Mouse (Mus musculus): ENCODE data around the gene Rab8b. TPM values are rescaled to one million over a fixed set of nuclear protein-coding genes. Genes with fewer than 3 reads are reported as not detected.
"Not testable (repeated sequence)": the region's sequence is repeated elsewhere in the genome, so short reads cannot be mapped to it uniquely, and the experiment has no call there.

Rab8b gene
- polyA plus RNA-seq, 1 experiment, result 169 TPM

DNA sequence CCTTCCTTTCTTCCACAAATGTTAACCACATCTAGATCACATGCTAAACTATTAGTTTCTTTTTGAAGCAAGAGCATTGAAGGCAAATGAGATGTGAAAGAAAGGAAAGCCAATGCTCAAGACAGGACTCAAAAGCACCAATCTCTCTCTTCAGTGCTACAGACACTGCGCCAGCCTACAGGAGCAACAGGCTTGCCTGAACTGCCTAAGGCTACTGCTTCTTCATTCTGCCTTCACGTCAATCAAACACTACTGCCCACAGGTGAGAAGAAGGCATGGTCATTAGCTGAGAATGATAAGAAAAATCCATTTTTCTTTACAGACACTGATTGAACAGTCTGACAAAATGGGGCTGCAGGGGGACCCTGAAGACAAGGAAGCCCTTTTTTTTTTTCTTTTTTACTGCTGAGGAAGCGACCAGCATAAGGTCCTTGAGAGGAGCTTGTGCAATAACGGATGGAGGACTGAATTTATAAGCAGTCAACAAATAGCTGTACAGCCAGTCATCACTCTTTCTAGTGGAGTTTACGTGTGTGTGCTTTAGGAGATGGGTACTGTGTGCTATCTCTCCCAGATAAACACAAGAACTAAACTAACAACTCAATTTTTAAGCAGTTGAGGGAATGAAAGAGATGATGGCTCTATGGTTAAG lies 11.6 kb downstream of the Rab8b start:
- peaks cover 58% of the 10 kb centered on the region for H3K4me1 ChIP-seq (ENCODE audit: control insufficient read depth, insufficient read depth, low read length)
- TF ChIP-seq CTCF (IDR thresholded peaks at IDR 0.05; ENCODE audit: low read depth, low read length) (no peak), POLR2A (IDR thresholded peaks at IDR 0.05; ENCODE audit: borderline replicate concordance, low read depth, low read length) (no peak)
- H3K4me3 ChIP-seq (ENCODE audit: insufficient read depth, low read length), result peak overlapping the region; percentile 36
- H3K27ac ChIP-seq (ENCODE audit: insufficient read depth, low read depth, low read length), result peak overlapping the region; percentile 97

DNA sequence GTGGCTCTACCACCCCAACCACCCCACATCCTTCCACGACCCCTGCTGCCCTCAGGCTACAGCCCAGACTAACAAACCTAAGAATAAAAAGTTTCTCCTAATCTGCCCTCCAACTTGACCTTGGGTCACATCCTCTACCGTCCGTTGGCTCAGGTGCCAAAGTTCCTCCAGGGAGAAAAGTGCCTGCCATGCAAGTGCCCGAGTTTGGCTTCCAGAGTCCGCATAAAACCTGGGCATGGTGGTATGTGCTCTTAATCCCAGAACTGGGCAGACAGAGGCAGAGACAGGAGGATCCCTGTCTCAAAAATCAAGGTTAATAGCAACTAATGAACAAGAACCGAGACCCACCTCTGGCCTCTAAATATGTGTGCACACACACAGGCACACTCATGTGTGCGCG lies 12.4 kb downstream of the Rab8b start:
- no peak overlapping the region for H3K4me3 ChIP-seq (ENCODE audit: insufficient read depth, low read length)
- peaks cover 56% of the 10 kb centered on the region for H3K4me1 ChIP-seq (ENCODE audit: control insufficient read depth, insufficient read depth, low read length)
- TF ChIP-seq POLR2A (IDR thresholded peaks at IDR 0.05; ENCODE audit: borderline replicate concordance, low read depth, low read length) (no peak), CTCF (IDR thresholded peaks at IDR 0.05; ENCODE audit: low read depth, low read length) (no peak)
- peak overlapping the region; percentile 97 for H3K27ac ChIP-seq (ENCODE audit: insufficient read depth, low read depth, low read length)

DNA sequence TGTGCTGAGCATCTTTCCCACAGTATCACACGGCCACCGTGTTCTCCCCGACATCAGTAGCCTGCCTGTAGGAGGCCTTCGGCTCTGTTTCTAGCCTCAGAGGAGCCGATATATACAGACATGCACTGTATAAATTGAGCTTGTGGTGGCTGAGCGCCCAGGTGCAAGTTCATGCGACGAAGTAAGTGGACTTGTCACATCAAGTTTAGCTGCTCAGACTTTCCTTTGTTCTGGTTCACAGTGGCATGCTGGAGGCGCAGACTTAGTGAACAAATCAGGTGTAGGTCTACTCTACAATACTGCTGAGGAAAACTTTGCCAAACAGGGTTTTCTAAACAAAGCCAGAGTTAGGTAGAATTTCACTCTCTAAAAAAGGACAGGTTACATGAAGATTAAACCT lies 13.5 kb downstream of the Rab8b start:
- Histone ChIP-seq H3K4me3 (ENCODE audit: insufficient read depth, low read length) (no peak overlapping the region), H3K4me1 (ENCODE audit: control insufficient read depth, insufficient read depth, low read length) (peaks cover 47% of the 10 kb centered on the region), H3K27ac (ENCODE audit: insufficient read depth, low read depth, low read length) (no peak overlapping the region)
- TF ChIP-seq CTCF (IDR thresholded peaks at IDR 0.05; ENCODE audit: low read depth, low read length) (no peak), POLR2A (IDR thresholded peaks at IDR 0.05; ENCODE audit: borderline replicate concordance, low read depth, low read length) (no peak)

DNA sequence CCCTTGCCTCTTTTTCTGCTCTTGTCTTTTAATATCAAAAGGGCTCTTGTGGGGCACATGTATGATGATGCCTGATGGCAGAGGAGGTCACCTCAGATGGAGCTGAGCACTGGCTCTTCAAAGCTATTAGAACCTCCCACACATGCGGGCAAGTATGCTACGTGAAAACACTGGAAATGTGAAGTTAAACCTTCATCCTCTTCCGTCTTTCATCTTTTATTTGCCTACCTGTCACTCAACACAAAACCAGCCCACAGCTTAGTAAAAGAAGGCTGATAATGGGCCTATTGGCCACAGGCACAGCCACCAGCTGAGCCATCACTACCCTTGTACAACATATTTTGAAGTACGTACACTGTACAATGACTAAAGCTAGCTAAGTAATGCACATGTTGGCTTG lies 20.0 kb downstream of the Rab8b start:
- Histone ChIP-seq H3K4me1 (ENCODE audit: control insufficient read depth, insufficient read depth, low read length) (peaks cover 46% of the 10 kb centered on the region), H3K4me3 (ENCODE audit: insufficient read depth, low read length) (no peak overlapping the region), H3K27ac (ENCODE audit: insufficient read depth, low read depth, low read length) (0 out of 2 replicates have a peak overlapping the region, but pooled peaks have one; percentile 16)
- TF ChIP-seq CTCF (IDR thresholded peaks at IDR 0.05; ENCODE audit: low read depth, low read length) (no peak), POLR2A (IDR thresholded peaks at IDR 0.05; ENCODE audit: borderline replicate concordance, low read depth, low read length) (no peak)

DNA sequence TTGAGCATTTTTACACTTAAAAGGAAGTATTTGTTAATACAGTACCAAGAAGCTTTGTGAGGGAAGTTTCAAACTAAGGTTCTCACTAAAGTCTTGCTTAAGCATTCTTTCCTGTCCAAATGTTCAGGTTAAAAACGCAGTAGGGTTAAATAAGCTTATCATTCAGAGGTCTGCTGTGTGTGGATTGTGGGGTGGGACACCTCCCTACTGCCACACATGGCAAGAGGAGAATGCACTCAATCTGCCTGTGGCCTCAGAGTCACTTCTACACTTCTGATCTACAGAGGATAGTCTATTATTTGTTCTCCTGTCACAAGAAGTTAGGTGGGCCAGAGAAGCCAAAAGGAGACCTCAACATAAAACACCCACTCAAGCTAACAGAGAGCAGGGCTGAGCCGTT lies 20.4 kb downstream of the Rab8b start:
- TF ChIP-seq CTCF (IDR thresholded peaks at IDR 0.05; ENCODE audit: low read depth, low read length) (no peak), POLR2A (IDR thresholded peaks at IDR 0.05; ENCODE audit: borderline replicate concordance, low read depth, low read length) (no peak)
- peak overlapping the region; percentile 16; the same call in 1 of the 2 replicates for H3K27ac ChIP-seq (ENCODE audit: insufficient read depth, low read depth, low read length)
- peaks cover 47% of the 10 kb centered on the region for H3K4me1 ChIP-seq (ENCODE audit: control insufficient read depth, insufficient read depth, low read length)
- H3K4me3 ChIP-seq (ENCODE audit: insufficient read depth, low read length), result no peak overlapping the region

DNA sequence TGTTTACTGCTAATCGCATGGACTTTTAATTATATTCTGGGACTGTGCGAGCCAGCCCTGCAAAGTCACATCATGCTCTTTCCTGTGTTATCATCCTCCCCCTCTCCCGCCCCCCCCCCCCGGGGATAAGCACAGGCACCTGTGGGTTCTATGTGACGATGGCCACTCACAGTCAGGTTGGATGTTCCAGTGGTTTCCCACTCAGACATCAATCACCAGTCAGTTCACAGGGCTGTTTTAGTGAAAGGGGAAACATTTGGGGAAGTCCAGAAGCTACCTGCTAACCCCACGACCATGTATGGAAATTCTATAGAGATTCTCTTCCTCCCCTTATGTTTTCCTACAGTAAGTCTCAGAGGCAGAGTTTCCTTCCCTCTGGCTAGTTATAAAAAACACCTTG lies 21.6 kb downstream of the Rab8b start:
- TF ChIP-seq CTCF (IDR thresholded peaks at IDR 0.05; ENCODE audit: low read depth, low read length) (no peak), POLR2A (IDR thresholded peaks at IDR 0.05; ENCODE audit: borderline replicate concordance, low read depth, low read length) (no peak)
- peaks cover 46% of the 10 kb centered on the region for H3K4me1 ChIP-seq (ENCODE audit: control insufficient read depth, insufficient read depth, low read length)
- H3K4me3 ChIP-seq (ENCODE audit: insufficient read depth, low read length), result no peak overlapping the region
- no peak overlapping the region for H3K27ac ChIP-seq (ENCODE audit: insufficient read depth, low read depth, low read length)

DNA sequence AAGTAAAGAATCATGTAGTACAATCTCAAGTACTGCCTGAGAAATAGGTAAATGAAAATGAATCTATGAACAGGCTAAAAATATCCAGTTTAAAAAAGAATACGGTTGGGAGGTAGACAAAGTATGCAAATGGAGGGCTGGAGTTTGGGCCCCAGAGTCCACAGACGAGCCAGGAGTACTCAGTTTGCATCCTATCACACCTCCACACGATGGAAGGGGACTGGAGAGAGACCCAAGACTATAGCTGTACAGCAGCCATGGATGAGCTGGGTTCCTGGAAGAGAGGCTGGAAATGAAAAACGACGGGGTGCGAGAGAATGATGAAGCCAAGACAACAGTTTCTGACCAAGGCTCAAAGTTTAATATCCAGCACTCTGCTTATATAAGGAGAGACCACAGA lies 22.5 kb downstream of the Rab8b start:
- H3K4me3 ChIP-seq (ENCODE audit: insufficient read depth, low read length), result no peak overlapping the region
- TF ChIP-seq POLR2A (IDR thresholded peaks at IDR 0.05; ENCODE audit: borderline replicate concordance, low read depth, low read length) (no peak), CTCF (IDR thresholded peaks at IDR 0.05; ENCODE audit: low read depth, low read length) (no peak)
- H3K4me1 ChIP-seq (ENCODE audit: control insufficient read depth, insufficient read depth, low read length), result peaks cover 48% of the 10 kb centered on the region
- H3K27ac ChIP-seq (ENCODE audit: insufficient read depth, low read depth, low read length), result peak overlapping the region; percentile 93

DNA sequence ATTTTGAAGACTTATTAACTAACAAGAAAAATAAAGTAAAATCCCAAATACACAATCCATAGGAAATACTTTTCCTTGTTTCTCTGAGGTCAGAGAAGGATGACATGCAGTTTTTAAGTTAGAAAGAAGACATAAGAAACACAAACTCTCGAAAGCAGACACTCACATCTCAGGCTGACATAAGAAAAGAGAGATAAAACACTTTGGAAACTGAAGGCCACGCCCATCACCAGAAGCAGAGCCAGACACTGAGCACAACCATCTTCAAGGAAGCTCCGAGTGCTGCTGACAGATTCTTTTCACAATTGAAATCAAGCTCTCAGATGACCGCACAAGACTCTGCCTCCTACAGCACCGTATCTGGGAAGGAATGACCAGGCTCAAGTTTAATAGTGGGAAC lies 23.5 kb downstream of the Rab8b start:
- Histone ChIP-seq H3K4me1 (ENCODE audit: control insufficient read depth, insufficient read depth, low read length) (peaks cover 48% of the 10 kb centered on the region), H3K4me3 (ENCODE audit: insufficient read depth, low read length) (peak overlapping the region; percentile 35; the same call in 1 of the 2 replicates), H3K27ac (ENCODE audit: insufficient read depth, low read depth, low read length) (peak overlapping the region; percentile 93)
- TF ChIP-seq POLR2A (IDR thresholded peaks at IDR 0.05; ENCODE audit: borderline replicate concordance, low read depth, low read length) (no peak), CTCF (IDR thresholded peaks at IDR 0.05; ENCODE audit: low read depth, low read length) (no peak)

DNA sequence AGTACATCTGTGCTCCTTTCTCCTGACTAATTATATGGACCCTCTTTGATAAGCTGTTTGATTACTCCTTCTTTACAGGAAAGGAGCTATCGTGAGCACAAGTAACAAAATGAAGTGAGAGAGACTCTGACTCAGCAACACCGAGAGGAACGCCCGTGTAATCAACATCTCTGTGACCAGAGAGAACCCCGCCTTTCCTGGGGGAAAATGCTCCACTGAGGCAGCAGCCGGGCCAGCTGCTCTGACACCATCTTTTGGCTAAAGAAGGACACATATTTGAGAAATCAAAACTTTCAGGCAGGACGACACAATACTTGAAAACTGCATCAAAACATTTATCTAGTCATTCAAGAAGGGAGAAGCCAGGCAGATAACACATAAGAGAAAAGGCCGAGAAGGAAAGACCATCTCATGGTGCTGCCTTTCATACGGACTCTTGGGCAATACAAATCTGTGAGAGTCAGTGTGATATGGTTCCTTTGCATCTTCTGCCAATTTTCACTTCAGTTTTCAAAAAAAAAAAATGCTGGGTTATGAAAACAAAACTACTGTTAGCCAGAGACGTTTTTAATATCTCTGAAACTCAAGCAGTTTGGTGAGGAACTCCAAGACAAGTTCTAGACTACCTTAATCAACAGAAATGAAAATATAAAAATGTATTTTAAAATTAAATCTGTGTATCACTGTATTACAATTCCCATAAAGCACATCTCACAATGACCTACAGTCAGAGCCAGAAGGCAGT lies 24.3 kb downstream of the Rab8b start:
- TF ChIP-seq POLR2A (IDR thresholded peaks at IDR 0.05; ENCODE audit: borderline replicate concordance, low read depth, low read length) (no peak), CTCF (IDR thresholded peaks at IDR 0.05; ENCODE audit: low read depth, low read length) (no peak)
- H3K27ac ChIP-seq (ENCODE audit: insufficient read depth, low read depth, low read length), result peak overlapping the region; percentile 93
- peak overlapping the region; percentile 36 for H3K4me3 ChIP-seq (ENCODE audit: insufficient read depth, low read length)
- H3K4me1 ChIP-seq (ENCODE audit: control insufficient read depth, insufficient read depth, low read length), result peaks cover 56% of the 10 kb centered on the region

DNA sequence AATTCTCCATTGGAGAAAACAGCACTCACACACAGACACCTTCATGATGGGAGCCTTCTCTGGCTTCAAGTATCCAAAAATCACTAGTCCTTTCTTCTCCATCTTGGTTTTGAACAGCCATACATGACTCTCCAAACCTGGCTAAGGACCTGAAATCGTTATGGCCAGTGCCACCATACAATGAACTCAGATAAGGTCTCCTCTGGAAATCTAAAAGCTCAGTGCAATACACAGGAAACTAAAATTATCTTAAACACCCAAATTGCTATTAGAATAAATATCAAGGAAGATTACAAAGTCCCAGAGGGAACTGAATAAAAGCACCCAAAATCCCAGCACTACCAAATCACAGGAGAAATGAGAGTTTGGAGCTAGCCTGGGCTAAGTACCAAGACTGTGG lies 25.1 kb downstream of the Rab8b start:
- Histone ChIP-seq H3K4me1 (ENCODE audit: control insufficient read depth, insufficient read depth, low read length) (peaks cover 57% of the 10 kb centered on the region), H3K4me3 (ENCODE audit: insufficient read depth, low read length) (no peak overlapping the region), H3K27ac (ENCODE audit: insufficient read depth, low read depth, low read length) (peak overlapping the region; percentile 91)
- TF ChIP-seq CTCF (IDR thresholded peaks at IDR 0.05; ENCODE audit: low read depth, low read length), result no peak
- no peak for TF ChIP-seq POLR2A (IDR thresholded peaks at IDR 0.05; ENCODE audit: borderline replicate concordance, low read depth, low read length)

DNA sequence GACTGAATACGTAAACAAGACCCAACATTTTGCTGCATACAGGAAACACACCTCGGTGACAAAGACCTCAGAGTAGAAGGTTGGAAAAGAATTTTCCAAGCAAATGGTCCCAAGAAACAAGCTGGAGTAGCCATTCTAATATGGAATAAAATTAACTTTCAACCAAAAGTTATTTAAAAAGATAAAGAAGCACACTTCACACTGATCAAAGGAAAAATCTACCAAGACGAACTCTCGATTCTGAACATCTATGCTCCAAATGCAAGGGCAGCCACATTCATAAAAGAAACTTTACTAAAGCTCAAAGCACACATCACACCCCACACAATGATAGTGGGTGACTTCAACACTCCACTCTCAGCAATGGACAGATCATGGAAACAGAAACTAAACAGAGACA lies 27.0 kb downstream of the Rab8b start:
- H3K4me3 ChIP-seq (ENCODE audit: insufficient read depth, low read length); H3K27ac ChIP-seq (ENCODE audit: insufficient read depth, low read depth, low read length): not testable (repeated sequence)
- H3K4me1 ChIP-seq (ENCODE audit: control insufficient read depth, insufficient read depth, low read length), result peaks cover 57% of the 10 kb centered on the region
